Mouse (Mus musculus): ENCODE data around the gene Zfp799. TPM values are rescaled to one million over a fixed set of nuclear protein-coding genes. Genes with fewer than 3 reads are reported as not detected.

Zfp799 gene
- 15.8 TPM for polyA plus RNA-seq (2017; shearing (Covaris generic))

DNA sequence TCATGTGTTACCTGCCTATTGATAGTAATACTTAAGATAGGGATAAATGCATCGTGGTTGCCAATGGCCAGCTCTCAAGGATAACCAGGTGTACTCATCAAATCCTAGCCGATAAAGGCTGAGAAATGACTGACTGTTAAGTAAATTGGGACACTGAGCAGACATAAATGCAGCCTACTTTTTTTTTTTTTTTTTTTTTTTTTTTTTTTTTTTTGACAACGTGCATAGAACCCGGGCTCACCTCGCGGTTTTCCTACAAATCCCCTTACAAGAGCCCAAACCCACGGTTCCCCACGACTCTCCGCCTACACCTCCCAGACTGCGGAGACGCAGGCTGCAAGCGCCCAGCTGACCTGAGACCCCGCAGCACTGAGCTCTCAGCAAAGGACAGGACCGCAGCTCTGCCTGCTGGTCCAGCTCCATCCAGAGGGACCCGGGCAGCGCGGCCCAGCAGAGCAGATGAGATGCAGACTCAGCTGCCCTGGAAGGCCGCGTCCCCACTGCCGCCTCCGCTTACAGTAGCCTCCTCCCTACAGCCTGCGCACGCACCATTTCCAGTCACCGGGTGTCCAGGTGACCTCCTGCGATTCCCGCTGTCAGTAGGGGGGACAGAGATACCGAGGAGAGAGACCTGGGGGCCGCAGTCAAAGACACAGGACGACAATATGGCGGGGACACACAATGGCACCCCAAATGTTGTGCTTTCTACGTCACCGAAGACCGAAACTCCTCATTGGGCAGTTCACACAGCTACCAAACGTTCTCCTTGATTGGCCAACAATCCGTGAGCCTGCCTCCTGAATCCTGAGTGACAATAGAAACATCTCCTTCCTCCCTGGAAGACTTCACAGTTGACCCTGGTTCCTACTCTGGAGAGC is at the start of gene Zfp799:
TSS of gene Zfp799 (minus strand) at position 722 of the 878 bp plus-strand sequence.

DNA sequence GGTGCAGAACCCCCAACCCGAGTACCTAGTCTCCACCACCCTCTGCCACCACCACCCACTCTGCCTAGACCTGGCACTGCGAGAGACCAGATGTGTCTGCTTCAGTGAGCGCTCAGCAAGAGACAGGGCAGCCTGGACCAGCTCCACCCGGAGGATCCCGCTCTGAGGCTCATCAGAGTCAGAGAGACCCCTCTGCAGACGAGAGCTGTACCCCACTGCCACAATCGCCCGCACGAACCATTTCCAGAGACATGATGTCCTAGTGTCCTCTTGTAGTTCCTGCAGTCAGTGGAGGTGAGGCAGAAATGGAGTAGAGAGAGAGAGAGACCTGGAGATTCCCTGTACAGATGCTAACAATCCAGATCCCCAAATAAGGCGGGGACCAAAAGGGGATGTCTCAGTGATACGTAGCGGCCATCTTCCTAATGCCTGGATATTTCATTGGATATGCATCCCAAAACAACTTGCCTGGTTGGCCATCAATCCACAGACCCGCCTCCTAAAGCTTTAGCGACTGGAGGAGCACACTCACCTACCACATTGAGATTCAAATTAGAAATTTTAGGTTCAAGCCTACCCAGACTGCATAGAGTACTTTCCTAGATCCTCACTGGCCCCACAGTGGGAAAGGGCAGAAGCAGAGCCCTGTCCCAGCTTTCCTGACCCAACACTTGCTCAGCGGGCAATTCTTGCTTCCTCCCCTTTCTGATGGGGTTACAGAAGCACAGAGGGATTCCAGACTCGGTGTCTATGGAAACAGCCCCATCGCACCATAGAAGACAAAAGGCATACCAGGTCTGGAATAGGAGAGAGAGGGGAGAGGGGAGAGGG is 20.3 kb downstream of the Zfp799 start, which contains the start of gene Zfp811:
TSS of gene Zfp811 (minus strand) at position 388 of the 831 bp plus-strand sequence.

DNA sequence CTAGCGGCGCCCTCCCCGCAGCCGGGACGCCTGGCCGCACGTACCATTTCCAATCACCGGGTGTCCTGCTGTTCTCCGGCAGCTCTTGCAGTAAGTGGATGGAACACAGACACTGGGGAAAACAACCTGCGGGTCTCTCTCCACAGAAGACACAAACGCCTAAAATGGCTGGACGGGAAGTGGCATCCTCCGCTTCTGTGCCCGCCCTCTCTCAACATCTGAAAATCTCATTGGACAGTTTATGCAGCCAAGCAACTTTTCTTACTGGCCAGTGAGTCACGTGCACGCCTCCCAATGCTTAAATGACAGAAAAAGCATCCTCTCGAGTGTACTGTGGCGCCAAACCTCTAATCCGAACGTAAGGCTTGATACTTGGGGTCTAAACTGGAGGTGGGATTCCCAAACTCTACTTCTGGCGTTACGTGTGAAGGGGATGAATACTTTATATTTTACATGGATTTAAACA is 41.9 kb downstream of the Zfp799 start, which contains the start of gene Zfp871:
TSS of gene Zfp871 (minus strand) at position 194 of the 466 bp plus-strand sequence.

Other genes starting within 250 kb of the Zfp799 start
- gene Cyp4f37, start 209.0 kb downstream of the Zfp799 start, polyA plus RNA-seq (2017; shearing (Covaris generic)) = not detected
- not detected for gene Cyp4f40, start 171.4 kb downstream of the Zfp799 start, polyA plus RNA-seq (2017; shearing (Covaris generic))
- gene Cyp4f15, start 144.6 kb downstream of the Zfp799 start, polyA plus RNA-seq (2017; shearing (Covaris generic)) = not detected
- 36.4 TPM for gene Zfp871, start 42.0 kb downstream of the Zfp799 start, polyA plus RNA-seq (2017; shearing (Covaris generic))
- 0.26 TPM for gene Zfp811, start 20.3 kb downstream of the Zfp799 start, polyA plus RNA-seq (2017; shearing (Covaris generic))
- 12.9 TPM for gene Zfp870, start 61.4 kb upstream of the Zfp799 start, polyA plus RNA-seq (2017; shearing (Covaris generic))
- not detected for gene Cyp4f14, start 87.1 kb upstream of the Zfp799 start, polyA plus RNA-seq (2017; shearing (Covaris generic))
- 49.2 TPM for gene Cyp4f13, start 117.1 kb upstream of the Zfp799 start, polyA plus RNA-seq (2017; shearing (Covaris generic))
- 21.8 TPM for gene Zfp472, start 135.6 kb upstream of the Zfp799 start, polyA plus RNA-seq (2017; shearing (Covaris generic))
- gene Zfp952, start 162.9 kb upstream of the Zfp799 start, polyA plus RNA-seq (2017; shearing (Covaris generic)) = 22.8 TPM
- 7.9 TPM for gene Zfp763, start 203.1 kb upstream of the Zfp799 start, polyA plus RNA-seq (2017; shearing (Covaris generic))
- not detected for gene 4921501E09Rik, start 237.8 kb upstream of the Zfp799 start, polyA plus RNA-seq (2017; shearing (Covaris generic))

All from activated CD4-positive, CD25-positive, alpha-beta regulatory T cell, adult 9 weeks (primary cell).